Mouse (Mus musculus) bone marrow, adult 2 months (tissue): ENCODE data around the gene Nanos3.

Experiments
- CTCF ChIP-seq: fragments of 200-500 bp; IDR thresholded peaks from 2 replicates; pipeline ENCODE4 v1.5.1; 2011; ENCODE audit warnings: low read length, control low read depth; ENCODE audit not compliant: control insufficient read depth, insufficient read depth
- POLR2A ChIP-seq: fragments of 200-500 bp; IDR thresholded peaks from 2 replicates; pipeline ENCODE4 v1.6.1; 2011; ENCODE audit warnings: low read depth, mild to moderate bottlenecking, control low read depth, low read length, borderline replicate concordance; ENCODE audit not compliant: control insufficient read depth

DNA sequence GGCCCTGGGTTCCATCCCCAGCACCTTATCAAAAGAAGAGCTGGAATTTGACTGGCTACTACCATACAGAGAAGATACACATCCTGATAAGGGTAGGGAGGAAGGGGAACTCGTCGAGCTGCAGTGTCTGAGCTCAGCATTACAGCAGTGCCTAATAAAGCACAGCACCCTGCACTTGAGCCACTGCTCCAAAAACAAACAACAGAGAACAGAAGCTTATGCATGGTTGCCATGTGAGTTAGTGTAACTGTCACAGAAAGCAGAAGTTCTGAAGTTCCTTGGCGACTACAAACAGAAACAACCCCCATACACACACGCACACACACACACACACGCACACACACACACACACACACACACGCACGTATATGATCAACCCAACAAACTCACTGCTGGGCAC lies 35.1 kb upstream of the Nanos3 start:
- TF ChIP-seq CTCF (no peak), POLR2A (no peak)
